Mouse (Mus musculus): Measurements from ENCODE around the gene N4bp2l1.
"Not testable (repeated sequence)": the region's sequence is repeated elsewhere in the genome, so short reads cannot be mapped to it uniquely, and the experiment has no call there.

The N4bp2l1 gene

DNA sequence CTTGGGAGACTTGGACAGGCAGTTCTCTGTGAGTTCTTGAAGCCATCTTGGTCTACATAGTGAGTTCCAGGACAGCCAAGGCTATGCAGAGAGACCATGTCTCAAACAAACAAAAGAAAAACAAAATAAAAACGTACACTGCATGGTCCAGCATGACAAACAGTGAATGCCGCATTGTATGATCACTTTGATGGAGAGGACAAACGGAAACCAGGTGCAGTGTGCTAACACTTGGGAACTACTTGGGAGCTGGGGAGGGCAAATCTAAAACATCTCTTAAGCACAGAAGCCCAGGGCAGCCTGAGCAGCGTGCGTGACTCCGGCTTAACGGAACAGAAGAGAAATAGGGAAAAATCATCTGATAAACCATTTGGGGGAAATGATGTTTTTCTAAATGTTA, at the start of gene N4bp2l1:
N4bp2l1 (minus strand) TSS at position 101 of the 400 bp plus-strand sequence.
- no peak for DNase-seq (ENCODE audit: low spot score)

GRCm38 (mm10) chr5:150644926-150645325, 47.9 kb upstream of the N4bp2l1 start:
- DNase-seq (ENCODE audit: low spot score): no peak

DNA sequence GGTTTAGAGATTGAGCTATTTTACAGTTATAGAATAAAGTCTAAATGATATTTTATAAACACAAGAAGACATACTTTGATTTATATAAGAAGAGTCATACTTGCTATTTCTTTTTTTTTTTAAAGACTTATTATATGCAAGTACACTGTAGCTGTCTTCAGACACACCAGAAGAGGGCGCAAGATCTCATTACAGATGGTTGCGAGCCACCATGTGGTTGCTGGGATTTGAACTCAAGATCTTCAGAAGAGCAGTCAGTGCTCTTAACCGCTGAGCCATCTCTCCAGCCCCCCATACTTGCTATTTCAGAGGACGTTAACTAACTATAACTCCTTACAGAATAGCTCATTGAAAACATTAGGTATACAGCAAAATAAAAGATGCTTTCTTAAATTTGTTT, 46.4 kb upstream of the N4bp2l1 start:
- DNase-seq (ENCODE audit: low spot score): not testable (repeated sequence)

GRCm38 (mm10) chr5:150641440-150641839, 44.5 kb upstream of the N4bp2l1 start:
- DNase-seq (ENCODE audit: low spot score): no peak

DNA sequence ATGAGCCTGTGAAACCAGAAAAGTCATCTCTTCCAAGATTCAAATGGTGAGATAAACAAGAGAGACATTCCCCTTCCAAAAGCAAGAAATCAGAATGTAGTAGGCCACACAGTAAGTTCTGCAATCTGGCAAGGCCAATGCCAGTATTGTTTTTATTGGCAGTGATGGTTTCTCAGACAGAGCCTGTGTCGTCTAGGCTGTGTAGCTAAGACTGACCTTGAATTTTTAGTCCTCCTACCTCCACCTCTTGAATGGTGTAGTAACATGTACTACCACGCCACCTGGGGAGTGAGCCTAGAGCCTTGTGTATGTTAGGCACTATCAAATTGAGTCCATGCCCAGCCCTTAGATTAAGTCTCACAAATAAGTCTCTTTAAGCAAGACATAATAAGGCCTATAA, 32.7 kb upstream of the N4bp2l1 start:
- no peak for DNase-seq (ENCODE audit: low spot score)

DNA sequence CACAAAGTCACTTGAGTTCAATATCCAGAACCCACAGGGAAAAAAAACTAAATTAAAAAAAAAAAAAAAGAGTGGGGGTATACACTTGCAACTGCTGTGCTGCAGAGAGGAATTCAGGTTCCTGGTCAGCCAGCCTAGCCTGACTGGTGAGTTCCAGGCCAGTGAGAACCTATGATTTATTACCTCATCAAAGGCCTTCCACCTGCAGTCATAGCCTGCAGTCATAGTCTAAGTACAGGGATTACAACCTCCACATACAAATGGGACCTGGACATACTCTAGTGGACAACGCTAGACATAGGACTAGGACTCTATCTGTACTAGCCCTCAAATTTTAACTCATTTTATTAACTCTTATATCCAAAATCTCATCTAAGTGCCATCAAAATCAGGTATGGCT, 32.3 kb upstream of the N4bp2l1 start:
- DNase-seq (ENCODE audit: low spot score): no peak

- DNase-seq (ENCODE audit: low spot score): no peak
Measured at GRCm38 (mm10) chr5:150625528-150625927, 28.5 kb upstream of the N4bp2l1 start.

DNA sequence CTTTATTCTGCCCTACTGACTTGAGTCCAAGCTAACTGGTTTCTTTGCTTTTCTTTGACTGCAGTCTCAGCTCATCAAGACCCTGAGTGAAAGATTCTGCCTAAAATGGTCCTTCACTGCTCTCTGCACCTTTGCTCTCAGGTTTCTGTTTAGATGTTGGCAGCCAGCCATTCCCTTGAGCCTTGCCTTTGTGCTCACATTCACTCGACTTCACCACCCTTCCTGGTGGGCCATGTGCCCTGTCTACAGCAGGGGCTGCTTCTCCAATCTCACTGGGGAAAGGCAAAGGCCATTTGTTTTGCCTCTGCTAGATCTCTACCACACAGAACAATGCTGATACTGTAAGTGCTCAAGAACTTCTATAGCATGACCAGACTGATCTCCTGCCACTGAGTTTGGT, 25.8 kb upstream of the N4bp2l1 start:
- DNase-seq (ENCODE audit: low spot score): no peak

- no peak for DNase-seq (ENCODE audit: low spot score)
Measured at GRCm38 (mm10) chr5:150621592-150621991, 24.6 kb upstream of the N4bp2l1 start.

DNA sequence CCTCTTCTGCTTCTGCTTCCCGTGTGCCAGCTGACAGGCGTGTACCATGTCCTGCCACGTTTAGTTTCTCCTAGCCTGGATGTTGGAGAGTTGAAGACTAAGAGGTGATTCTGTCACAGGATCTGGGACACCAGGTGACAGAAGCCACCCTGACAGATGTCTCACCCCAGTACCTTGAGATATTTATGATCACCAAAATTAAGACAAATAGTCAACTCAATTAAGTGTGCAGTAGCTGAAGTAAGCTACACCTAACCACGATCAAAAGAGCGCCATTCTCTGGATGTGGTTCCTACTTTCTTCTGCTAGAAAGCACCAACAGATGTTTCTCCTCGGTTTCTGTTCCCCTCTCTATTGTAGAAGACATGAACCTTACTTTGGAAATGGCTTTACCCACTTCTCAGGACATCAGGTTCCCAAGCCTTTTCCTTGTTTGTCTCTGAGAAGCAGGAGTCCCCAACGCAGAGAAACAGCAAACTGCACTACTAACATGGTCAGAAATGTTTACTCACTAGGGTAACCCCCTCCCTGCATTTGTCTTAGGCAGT, 23.7 kb upstream of the N4bp2l1 start:
- no peak for DNase-seq (ENCODE audit: low spot score)

GRCm38 (mm10) chr5:150618599-150619355, 21.8 kb upstream of the N4bp2l1 start:
- no peak for DNase-seq (ENCODE audit: low spot score)

GRCm38 (mm10) chr5:150616731-150617130, 19.7 kb upstream of the N4bp2l1 start:
- no peak for DNase-seq (ENCODE audit: low spot score)

GRCm38 (mm10) chr5:150616216-150616615, 19.2 kb upstream of the N4bp2l1 start:
- no peak for DNase-seq (ENCODE audit: low spot score)

DNA sequence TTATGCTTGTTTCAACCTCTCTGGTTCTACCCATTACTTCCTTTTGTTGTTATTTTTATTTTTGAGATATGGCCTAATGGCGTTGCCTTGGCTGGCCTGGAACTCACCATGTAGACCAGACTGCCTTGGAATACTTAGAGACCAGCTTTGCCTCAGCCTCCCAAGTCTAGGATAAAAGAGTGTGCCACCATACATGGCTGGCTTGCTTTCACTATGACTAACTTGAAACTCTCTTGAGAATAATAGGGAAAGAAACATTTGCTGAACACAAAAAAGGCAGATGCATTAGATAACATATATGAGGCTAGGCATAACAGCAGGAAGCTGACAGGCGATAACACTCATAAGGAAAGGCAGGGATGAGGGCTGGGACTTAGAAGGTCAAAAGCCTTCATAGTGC, 17.1 kb upstream of the N4bp2l1 start:
- DNase-seq (ENCODE audit: low spot score): no peak

GRCm38 (mm10) chr5:150611697-150612096, 14.7 kb upstream of the N4bp2l1 start:
- DNase-seq (ENCODE audit: low spot score): peak; percentile 23

DNA sequence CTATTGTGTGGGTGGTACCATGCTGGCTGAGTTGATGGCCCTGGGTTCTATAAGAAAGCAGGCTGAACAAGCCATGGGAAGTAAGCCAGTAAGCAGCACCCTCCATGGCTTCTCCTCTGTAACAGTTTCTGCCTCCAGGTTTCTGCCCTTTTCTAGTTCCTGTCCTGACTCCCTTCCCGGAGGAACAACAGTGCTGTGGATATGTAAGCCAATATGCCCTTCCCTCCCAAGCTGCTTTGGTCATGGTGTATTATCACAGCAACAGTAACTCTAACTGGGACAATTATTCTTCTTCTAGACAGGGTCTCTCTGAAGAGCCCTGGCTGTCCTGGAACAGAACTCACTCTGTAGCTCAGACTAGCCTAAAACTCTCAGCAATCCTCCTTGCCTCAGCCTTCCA, 14.1 kb upstream of the N4bp2l1 start:
- DNase-seq (ENCODE audit: low spot score): no peak

DNA sequence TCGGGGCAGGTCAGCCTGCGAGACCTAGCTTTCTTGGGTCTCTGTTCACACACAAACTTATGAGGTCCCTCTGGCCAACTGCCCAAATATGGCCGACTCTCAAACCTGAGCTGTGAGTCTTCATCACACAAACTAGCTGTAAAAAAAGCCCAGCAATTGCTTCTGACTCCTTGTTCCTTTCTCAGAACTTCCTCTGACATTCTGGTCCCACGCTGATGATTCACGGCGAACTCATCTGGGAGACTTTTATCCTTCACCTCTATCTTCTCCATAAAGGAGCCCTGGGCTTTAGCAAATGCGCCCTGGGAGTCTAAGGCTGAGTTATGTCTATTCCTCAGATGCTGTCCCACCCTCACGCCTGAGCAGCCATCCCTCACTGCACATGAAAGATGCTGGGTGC, 10.6 kb upstream of the N4bp2l1 start:
- DNase-seq (ENCODE audit: low spot score): no peak

GRCm38 (mm10) chr5:150606131-150606530, 9.1 kb upstream of the N4bp2l1 start:
- no peak for DNase-seq (ENCODE audit: low spot score)

DNA sequence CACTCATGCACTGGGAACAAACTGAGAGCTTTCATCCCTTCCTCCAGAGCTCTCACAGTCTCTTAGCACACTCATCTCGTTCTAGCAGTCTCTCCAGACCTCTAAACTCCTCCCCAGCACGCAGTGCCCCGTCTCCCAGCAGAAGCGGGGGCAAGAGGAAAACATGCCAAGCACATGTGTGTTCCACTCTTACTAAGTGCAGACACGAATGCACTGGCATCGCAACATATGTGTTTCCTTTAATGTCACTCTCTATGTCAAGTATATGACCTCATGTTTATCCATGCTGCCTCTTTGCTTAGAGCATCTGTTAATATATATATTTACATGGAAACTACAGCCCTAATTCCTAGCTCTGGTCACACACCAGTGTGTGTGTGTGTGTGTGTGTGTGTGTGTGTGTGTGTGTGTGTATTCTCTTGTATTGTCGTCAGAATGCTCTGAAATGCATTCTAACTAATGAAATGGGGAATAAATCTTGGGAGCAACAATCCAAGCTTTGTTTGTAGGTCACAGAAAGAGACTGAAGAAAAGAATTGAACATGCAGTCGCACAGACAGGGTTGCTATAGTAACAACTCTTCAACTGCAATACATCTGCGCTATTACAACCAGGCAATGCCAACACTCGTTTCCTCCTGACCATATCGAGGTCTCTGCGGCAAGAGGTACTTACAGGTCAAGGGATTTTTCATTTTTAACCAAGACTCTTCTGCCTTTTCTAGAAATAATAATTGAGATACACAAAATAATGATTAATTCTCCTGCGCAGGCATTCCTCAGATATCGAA, 4.6 kb upstream of the N4bp2l1 start:
- DNase-seq (ENCODE audit: low spot score): no peak

DNA sequence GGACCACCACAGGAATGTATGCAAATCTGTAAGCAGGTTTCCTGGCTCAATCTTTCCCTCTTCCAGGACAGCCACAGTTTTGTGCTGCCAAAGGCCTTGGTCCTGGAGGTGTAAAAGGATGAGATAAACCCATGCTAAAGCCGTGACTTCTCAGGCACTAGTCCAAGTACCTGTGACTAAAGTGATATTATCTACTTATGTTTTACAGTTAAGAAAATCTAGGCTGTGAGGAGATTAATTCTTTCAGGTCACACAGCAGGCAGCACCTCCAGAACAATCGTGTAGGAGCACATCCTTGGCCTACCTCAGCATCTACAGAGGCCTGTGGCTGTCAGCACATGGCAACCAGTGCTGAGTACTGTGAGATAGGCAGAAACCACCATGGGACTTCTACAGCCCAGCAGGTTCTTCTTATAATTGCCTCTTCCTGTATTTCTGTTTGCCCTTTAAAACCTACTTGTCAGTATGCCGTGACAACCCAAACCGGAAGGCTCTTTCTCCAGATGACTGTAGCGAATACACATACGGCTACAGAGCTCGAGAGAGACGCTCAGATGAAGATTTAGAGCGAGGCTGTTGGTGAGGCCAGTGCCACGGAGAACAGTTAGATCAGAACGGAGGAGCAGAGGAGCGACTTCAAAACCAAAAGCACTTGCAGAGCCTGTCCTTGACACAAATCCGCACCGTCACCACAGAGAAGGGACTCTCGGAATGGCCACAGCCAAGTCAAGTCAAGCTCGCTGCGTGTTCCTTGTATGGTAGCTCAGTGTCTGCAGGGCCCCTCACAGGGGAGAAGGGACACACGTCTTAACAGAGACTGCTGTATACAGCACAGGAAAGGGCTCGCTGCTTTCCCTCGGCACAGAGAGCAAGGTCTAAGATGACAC, 3.8 kb upstream of the N4bp2l1 start:
- DNase-seq (ENCODE audit: low spot score): no peak

- DNase-seq (ENCODE audit: low spot score): no peak
Measured at GRCm38 (mm10) chr5:150599301-150600294, 2.6 kb upstream of the N4bp2l1 start.
